Mouse (Mus musculus): ENCODE data around the gene Psg17. TPM values are rescaled to one million over a fixed set of nuclear protein-coding genes. Genes with fewer than 3 reads are reported as not detected.

Gene Psg17
- 0.02 and 0.06 TPM in 2 replicates for polyA plus RNA-seq (2012; rRNA removed)

DNA sequence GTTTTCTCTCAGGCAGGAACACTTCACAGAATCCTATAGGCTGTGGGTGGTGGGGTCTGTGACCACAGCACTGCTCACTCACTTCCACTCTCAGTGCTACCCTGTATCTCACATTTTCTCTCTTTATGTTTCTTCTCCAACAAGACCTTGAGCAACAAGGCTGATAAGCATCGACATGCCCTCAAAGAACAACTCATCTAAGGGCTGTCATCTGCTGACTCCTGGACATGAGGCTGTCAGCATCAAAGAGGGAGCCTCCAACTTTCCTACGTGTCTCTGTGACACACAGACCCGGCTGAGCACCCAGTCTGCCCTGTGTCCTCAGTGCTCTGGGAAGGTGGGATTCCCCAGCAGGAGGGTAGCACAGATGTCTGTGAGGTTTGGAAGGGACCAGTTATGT lies at the start of gene Psg17:
Psg17 (minus strand) TSS at position 101 of the 400 bp plus-strand sequence.

DNA sequence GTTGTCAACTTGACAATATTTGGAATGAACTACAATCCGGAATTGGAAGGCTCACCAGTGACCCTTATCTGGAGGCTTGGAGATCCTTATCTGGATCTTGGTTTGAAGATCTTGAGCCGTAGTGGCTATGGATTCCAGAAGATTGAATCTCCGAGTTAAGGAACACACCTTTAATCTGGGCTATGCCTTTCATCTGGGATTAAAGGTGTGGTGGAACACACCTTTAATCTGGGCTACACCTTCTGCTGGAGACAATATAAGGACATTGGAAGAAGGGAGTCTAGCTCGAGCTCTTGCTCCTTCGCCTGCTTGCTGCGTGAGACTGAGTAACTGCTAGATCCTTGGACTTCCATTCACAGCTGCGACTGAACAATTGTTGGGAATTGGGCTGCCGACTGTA lies 49.6 kb upstream of the Psg17 start, which contains the start of gene Pglyrp1:
Pglyrp1 (plus strand) TSS at position 301 of the 400 bp plus-strand sequence.

DNA sequence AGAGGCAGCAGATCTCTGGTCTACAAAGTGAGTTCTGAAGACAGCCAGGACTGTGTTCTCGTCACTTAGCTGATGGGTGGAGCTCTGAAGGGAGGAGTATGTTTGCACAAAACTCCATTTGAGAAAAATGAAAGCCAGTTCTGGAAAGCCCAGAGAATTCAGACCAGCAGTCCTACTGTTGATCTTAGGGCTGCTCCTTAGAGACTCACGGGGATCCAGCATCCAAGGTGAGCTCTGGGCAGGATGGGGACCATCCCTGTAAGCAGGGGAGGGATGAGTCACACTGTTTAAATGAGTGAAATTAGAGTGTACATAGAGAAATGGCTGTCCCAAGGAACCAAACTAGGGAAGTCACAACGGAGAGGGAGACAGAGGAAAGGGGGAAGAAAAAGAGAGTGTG lies 18.5 kb upstream of the Psg17 start, which contains the start of gene Mill2:
Mill2 (plus strand) TSS at position 102 of the 400 bp plus-strand sequence.

DNA sequence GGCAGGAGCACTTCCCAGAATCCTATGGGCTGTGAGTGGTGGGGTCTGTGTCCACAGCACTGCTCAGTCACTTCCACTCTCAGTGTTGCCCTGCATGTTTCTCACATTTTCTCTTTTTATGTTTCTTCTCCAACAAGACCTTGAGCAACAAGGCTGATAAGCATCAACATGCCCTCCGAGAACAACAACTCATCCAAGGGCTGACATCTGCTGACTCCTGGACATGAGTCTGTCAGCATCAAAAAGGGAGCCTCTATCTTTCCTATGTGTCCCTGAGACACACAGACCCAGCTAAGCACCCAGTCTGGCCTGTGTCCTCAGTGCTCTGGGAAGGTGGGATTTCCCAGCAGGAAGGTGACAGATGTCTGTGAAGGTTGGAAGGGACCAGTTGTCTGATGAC lies 23.0 kb downstream of the Psg17 start, which contains the start of gene Psg19:
Psg19 (minus strand) TSS at position 101 of the 400 bp plus-strand sequence.

Other genes with a start within 250 kb of the Psg17 start
- gene Psg23, start 205.1 kb downstream of the Psg17 start, polyA plus RNA-seq (2012; rRNA removed), result 0.07 and 0.30 TPM in 2 replicates
- 0.08 and 0.51 TPM in 2 replicates for gene Psg21, start 164.9 kb downstream of the Psg17 start, polyA plus RNA-seq (2012; rRNA removed)
- not detected in 2 replicates for gene Psg20, start 135.4 kb downstream of the Psg17 start, polyA plus RNA-seq (2012; rRNA removed)
- 0.01 and 0.03 TPM in 2 replicates for gene Psg22, start 103.5 kb downstream of the Psg17 start, polyA plus RNA-seq (2012; rRNA removed)
- 0.02 TPM in 1 of 2 replicates, not detected in the other for gene Psg19, start 23.1 kb downstream of the Psg17 start, polyA plus RNA-seq (2012; rRNA removed)
- 0.19 and 0.20 TPM in 2 replicates for gene Mill2, start 18.4 kb upstream of the Psg17 start, polyA plus RNA-seq (2012; rRNA removed)
- gene Pglyrp1, start 49.7 kb upstream of the Psg17 start, polyA plus RNA-seq (2012; rRNA removed), result 7.8 and 13.9 TPM in 2 replicates
- 9.2 and 9.6 TPM in 2 replicates for gene Ccdc61, start 88.8 kb upstream of the Psg17 start, polyA plus RNA-seq (2012; rRNA removed)
- 0.10 and 0.13 TPM in 2 replicates for gene Nova2, start 104.3 kb upstream of the Psg17 start, polyA plus RNA-seq (2012; rRNA removed)
- gene Nanos2, start 165.8 kb upstream of the Psg17 start, polyA plus RNA-seq (2012; rRNA removed), result not detected in 2 replicates
- gene Mypop, start 169.6 kb upstream of the Psg17 start, polyA plus RNA-seq (2012; rRNA removed), result 0.16 and 0.21 TPM in 2 replicates
- gene Irf2bp1, start 182.4 kb upstream of the Psg17 start, polyA plus RNA-seq (2012; rRNA removed), result 6.5 and 6.7 TPM in 2 replicates
- 11.8 and 13.7 TPM in 2 replicates for gene Foxa3, start 201.9 kb upstream of the Psg17 start, polyA plus RNA-seq (2012; rRNA removed)
- 22.5 and 27.5 TPM in 2 replicates for gene Sympk, start 202.8 kb upstream of the Psg17 start, polyA plus RNA-seq (2012; rRNA removed)
- not detected in 2 replicates for gene Rsph6a, start 233.1 kb upstream of the Psg17 start, polyA plus RNA-seq (2012; rRNA removed)

Measured in liver, embryonic 14 days (tissue).